Mouse (Mus musculus) monocyte, adult 5-6 weeks (primary cell): Measurements from ENCODE around the gene Naa30. TPM values are rescaled to one million over a fixed set of nuclear protein-coding genes. Genes with fewer than 3 reads are reported as not detected.
"Not testable (repeated sequence)": the region's sequence is repeated elsewhere in the genome, so short reads cannot be mapped to it uniquely, and the experiment has no call there.

Source experiments
- ATAC-seq: fragments of 153-309, 156-312 bp; replicated peaks from 2 replicates; pipeline ENCODE4 v1.8.0; 2017; ENCODE audit warnings: mild to moderate bottlenecking; ENCODE audit not compliant: low TSS enrichment, insufficient number of reproducible peaks, severe bottlenecking, poor library complexity, low FRiP score
- total RNA-seq: library from RNA; stranded (forward); fragments of 200-1000, 200-491, 200-594 nt; gene quantifications from 3 replicates; pipeline ENCODE4 v1.2.3, GENCODE M21; 2017

Naa30 gene
- total RNA-seq: 33.4 to 62.2 TPM (median 36.2 TPM) in 3 replicates

GRCm38 (mm10) chr14:49171867-49172581 is at the start of gene Naa30:
Gene Naa30 (plus strand): TSS chr14:49172226.
- ATAC-seq: peak; percentile 98

- no peak for ATAC-seq
These were observed 44.8 kb upstream of the Naa30 start for GRCm38 (mm10) chr14:49127162-49127779.

- no peak for ATAC-seq
These were observed 43.3 kb upstream of the Naa30 start for GRCm38 (mm10) chr14:49128544-49129263.

- no peak for ATAC-seq
These were observed 39.6 kb upstream of the Naa30 start for GRCm38 (mm10) chr14:49132391-49132790.

- no peak for ATAC-seq
These were observed 33.9 kb upstream of the Naa30 start for GRCm38 (mm10) chr14:49138171-49138570.

- no peak for ATAC-seq
These were observed 31.3 kb upstream of the Naa30 start for GRCm38 (mm10) chr14:49140756-49141155.

GRCm38 (mm10) chr14:49153801-49154200 is 18.2 kb upstream of the Naa30 start:
- ATAC-seq: peak; percentile 80

- ATAC-seq: no peak
These were observed 16.5 kb upstream of the Naa30 start for GRCm38 (mm10) chr14:49155572-49155971.

GRCm38 (mm10) chr14:49158143-49158925 is 13.7 kb upstream of the Naa30 start:
- ATAC-seq: no peak

GRCm38 (mm10) chr14:49171286-49171685 is 740 bp upstream of the Naa30 start:
- ATAC-seq: no peak

- no peak; the same call in 1 of the 2 replicates for ATAC-seq
These were observed 559 bp downstream of the Naa30 start for GRCm38 (mm10) chr14:49172582-49172988.

GRCm38 (mm10) chr14:49173290-49174135 is 1.5 kb downstream of the Naa30 start:
- no peak for ATAC-seq

GRCm38 (mm10) chr14:49179736-49180135 is 7.7 kb downstream of the Naa30 start:
- ATAC-seq: no peak

GRCm38 (mm10) chr14:49186270-49186669 is 14.2 kb downstream of the Naa30 start:
- ATAC-seq: no peak

- no peak for ATAC-seq
These were observed 25.1 kb downstream of the Naa30 start for GRCm38 (mm10) chr14:49197031-49197527.

GRCm38 (mm10) chr14:49201073-49201778 is 29.2 kb downstream of the Naa30 start:
- no peak for ATAC-seq

GRCm38 (mm10) chr14:49210215-49210614 is 38.2 kb downstream of the Naa30 start:
- not testable (repeated sequence) for ATAC-seq
